Mouse (Mus musculus) adrenal gland, adult 18-20 months (tissue): ENCODE measurements around the gene Fam47c. TPM values are rescaled to one million over a fixed set of nuclear protein-coding genes. Genes with fewer than 3 reads are reported as not detected.

Source experiments
- DNase-seq, 2 experiments: peaks; one replicate each; pipeline ENCODE4 v3.0.0; 2021 to 2022; ENCODE audit warnings: low spot score in 2 of 2
- long read RNA-seq, 2 experiments: library from polyadenylated mRNA; stranded (forward); transcript quantifications; one replicate each; pipeline ENCODE4 v2.0.0; 2021
- total RNA-seq, 2 experiments: library from RNA; stranded (reverse); gene quantifications; 1 replicate in 1 of 2; 2 replicates in 1 of 2; pipeline ENCODE4 v1.2.3; 2021

Gene Fam47c
- not detected for total RNA-seq
- long read RNA-seq, experiment 1, result 0 reads
- long read RNA-seq, experiment 2, result 0 reads

DNA sequence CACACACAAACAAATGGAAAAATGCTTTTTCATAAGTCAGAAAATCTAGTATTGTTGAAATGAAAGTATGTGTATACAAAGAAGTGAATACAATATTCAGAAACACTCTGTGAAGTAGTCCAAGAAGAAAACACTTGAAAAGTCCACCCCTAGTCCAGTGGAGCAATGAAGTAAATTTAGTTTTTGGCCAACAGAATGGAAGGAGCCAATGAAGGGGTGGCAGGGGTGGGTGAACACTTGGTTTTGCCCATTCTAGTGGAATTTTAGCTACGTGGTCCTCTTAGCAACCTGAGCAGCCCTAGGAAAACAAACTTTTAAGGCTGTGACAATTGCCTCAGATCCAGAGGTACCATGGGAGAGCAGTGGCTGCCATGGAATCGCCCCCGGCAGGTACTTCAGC is at the start of gene Fam47c:
Gene Fam47c, plus strand, starts transcription at position 301 of the 400 bp plus-strand sequence.
- no peak for DNase-seq

DNA sequence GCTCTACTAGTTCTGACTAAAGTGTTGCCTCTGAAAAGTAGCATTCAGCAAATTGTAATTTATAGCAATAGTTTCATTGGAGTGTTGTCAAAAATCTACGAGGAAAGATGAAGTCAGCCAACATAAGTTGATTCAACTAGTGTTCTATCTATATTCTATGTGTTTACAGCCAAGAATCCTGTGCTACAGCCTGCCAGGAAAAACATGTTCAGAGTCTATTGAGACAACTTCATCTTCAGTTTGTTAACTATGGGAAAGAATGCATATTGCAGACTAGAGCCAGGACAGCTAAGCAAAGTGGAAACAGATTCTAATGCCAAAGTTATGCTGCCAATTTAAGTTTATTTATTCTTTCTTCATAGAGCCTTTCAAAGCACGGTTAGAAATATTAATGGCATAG is 31.8 kb downstream of the Fam47c start:
- DNase-seq, result no peak

DNA sequence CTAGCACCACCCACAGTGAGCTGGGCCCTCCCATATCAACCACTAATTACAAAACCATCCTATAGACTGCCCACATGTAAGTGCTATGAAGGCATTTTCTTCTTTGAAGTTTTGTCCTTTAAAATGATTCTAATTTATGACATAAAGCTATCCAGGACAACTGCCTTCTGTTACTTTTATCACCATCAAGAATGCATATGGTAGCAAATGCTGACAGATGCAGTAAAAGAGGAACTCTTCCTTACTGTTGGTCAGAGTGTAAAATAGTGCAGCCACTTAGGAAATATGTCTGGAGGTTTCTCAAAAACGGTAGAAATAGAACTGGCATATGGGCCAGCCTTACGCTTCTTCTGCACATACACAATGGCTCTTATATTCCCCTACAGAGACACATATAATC is 39.5 kb downstream of the Fam47c start:
- no peak for DNase-seq

Other genes starting within 250 kb of the Fam47c start
- 1 to 10 TPM; 2.4 to 3.2 TPM for gene Prrg1, start 153.9 kb upstream of the Fam47c start, total RNA-seq